Comparison of ENCODE assay signal across 9 mouse cellular contexts in the genomic region with DNA sequence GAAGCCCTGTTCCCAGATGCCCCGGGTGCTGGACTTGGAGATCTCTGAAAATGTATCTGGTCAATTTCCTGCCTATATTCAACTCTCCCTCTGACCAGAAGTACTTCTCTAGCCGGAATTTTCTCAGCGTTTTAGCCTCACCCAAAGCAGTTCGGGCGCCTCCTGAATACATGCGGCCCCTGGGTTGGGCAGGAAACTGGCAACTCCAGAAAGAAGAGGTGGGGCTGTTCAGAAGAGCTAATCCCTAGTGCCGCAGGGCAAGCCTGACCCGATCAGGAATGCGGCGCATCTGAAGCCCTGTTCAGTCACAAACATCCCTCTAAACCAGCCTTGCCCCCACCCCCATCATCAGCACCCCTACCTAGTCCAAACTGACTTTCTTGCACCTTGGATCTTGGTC. TPM values are rescaled to one million over a fixed set of nuclear protein-coding genes. Genes with fewer than 3 reads are reported as not detected.
DNase-seq lines count a peak whose midpoint lies in the region; ATAC-seq and TF ChIP-seq lines count a peak whose summit lies in the region.
"Had no signal": no experiment of that assay in that cellular context is flagged by ENCODE, and none has a peak within 500 bp of the region (broad histone marks: within the 10 kb centered on the region; RNA-seq: fewer than 3 reads in every experiment).

No protein-coding gene starts in this region.

- ATAC-seq in kidney, postnatal 0 days (replicated peaks; ENCODE audit: low FRiP score, low read depth): peak; percentile 26; the same call in 1 of the 2 replicates
- ATAC-seq in embryonic facial prominence, embryonic 12.5 days (ENCODE audit: insufficient number of reproducible peaks, insufficient read depth, low FRiP score, low TSS enrichment): 0 out of 2 replicates have a peak, but pooled peaks have one; percentile 5
- peak; percentile 66 for ATAC-seq in intestine, embryonic 16.5 days
- ATAC-seq in midbrain, embryonic 16.5 days: peak; percentile 33
- ATAC-seq in activated CD4-positive, CD25-positive, alpha-beta regulatory T cell, adult 4 months: no peak

- TF ChIP-seq CTCF in kidney, postnatal 0 days (IDR thresholded peaks at IDR 0.05; ENCODE audit: low read depth): no peak

- peaks cover 28% of the 10 kb centered on the region for H3K4me1 ChIP-seq in kidney, postnatal 0 days (replicated peaks; ENCODE audit: insufficient read depth, low read length)
- H3K4me1 ChIP-seq in embryonic facial prominence, embryonic 12.5 days: peaks cover 36% of the 10 kb centered on the region
- peaks cover 22% of the 10 kb centered on the region for H3K4me1 ChIP-seq in intestine, embryonic 16.5 days (ENCODE audit: control insufficient read depth, insufficient read depth, low read length)
- H3K4me1 ChIP-seq in midbrain, embryonic 16.5 days (ENCODE audit: control insufficient read depth, insufficient read depth, low read length): peaks cover 28% of the 10 kb centered on the region

- H3K4me2 ChIP-seq in kidney, postnatal 0 days (ENCODE audit: low read length): peak overlapping the region; percentile 85
- peak overlapping the region; percentile 97 for H3K4me2 ChIP-seq in embryonic facial prominence, embryonic 12.5 days (replicated peaks)
- H3K4me2 ChIP-seq in intestine, embryonic 16.5 days (ENCODE audit: low read depth, low read length): peak overlapping the region; percentile 83
- H3K4me2 ChIP-seq in midbrain, embryonic 16.5 days (ENCODE audit: low read length): peak overlapping the region; percentile 89

- H3K9ac ChIP-seq in kidney, postnatal 0 days (ENCODE audit: low read depth, low read length): peak overlapping the region; percentile 51; the same call in 1 of the 2 replicates
- peak overlapping the region; percentile 53 for H3K9ac ChIP-seq in embryonic facial prominence, embryonic 12.5 days
- peak overlapping the region; percentile 97 for H3K9ac ChIP-seq in intestine, embryonic 16.5 days (ENCODE audit: low read depth, low read length)
- peak overlapping the region; percentile 33; the same call in 1 of the 2 replicates for H3K9ac ChIP-seq in midbrain, embryonic 16.5 days (ENCODE audit: low read depth, low read length)

- H3K4me3 ChIP-seq in kidney, postnatal 0 days (replicated peaks; ENCODE audit: low read depth, low read length): peak overlapping the region; percentile 88
- H3K4me3 ChIP-seq in embryonic facial prominence, embryonic 12.5 days: peak overlapping the region; percentile 82
- H3K4me3 ChIP-seq in intestine, embryonic 16.5 days (ENCODE audit: low read length): peak overlapping the region; percentile 81
- peak overlapping the region; percentile 76 for H3K4me3 ChIP-seq in midbrain, embryonic 16.5 days (ENCODE audit: low read depth, low read length)

- no peaks in the 10 kb centered on the region for H3K27me3 ChIP-seq in kidney, postnatal 0 days (ENCODE audit: insufficient read depth, low read length)
- no peaks in the 10 kb centered on the region for H3K27me3 ChIP-seq in embryonic facial prominence, embryonic 12.5 days
- no peaks in the 10 kb centered on the region for H3K27me3 ChIP-seq in intestine, embryonic 16.5 days (replicated peaks; ENCODE audit: control insufficient read depth, insufficient read depth, low read length)
- no peaks in the 10 kb centered on the region for H3K27me3 ChIP-seq in midbrain, embryonic 16.5 days (ENCODE audit: control insufficient read depth, insufficient read depth, low read depth, low read length)

- peak; percentile 57 for DNase-seq in kidney, postnatal 0 days (ENCODE audit: low spot score)
- no peak for DNase-seq in kidney, adult 8-10 months
- no peak for DNase-seq in spleen, adult 18-20 months
- no peak for DNase-seq in thymus, postnatal 36 days

- peak overlapping the region; percentile 97 for H3K27ac ChIP-seq in kidney, postnatal 0 days
- H3K27ac ChIP-seq in embryonic facial prominence, embryonic 12.5 days: peak overlapping the region; percentile 100
- H3K27ac ChIP-seq in intestine, embryonic 16.5 days (ENCODE audit: low read length): peak overlapping the region; percentile 85
- H3K27ac ChIP-seq in midbrain, embryonic 16.5 days (ENCODE audit: low read length): peak overlapping the region; percentile 96
- H3K27ac ChIP-seq: macrophage had no signal

- no peaks in the 10 kb centered on the region for H3K9me3 ChIP-seq in kidney, postnatal 0 days (replicated peaks; ENCODE audit: low read length)
- no peaks in the 10 kb centered on the region for H3K9me3 ChIP-seq in embryonic facial prominence, embryonic 12.5 days
- no peaks in the 10 kb centered on the region for H3K9me3 ChIP-seq in intestine, embryonic 16.5 days (ENCODE audit: control insufficient read depth, low read length)
- H3K9me3 ChIP-seq in midbrain, embryonic 16.5 days (replicated peaks; ENCODE audit: control insufficient read depth, low read length, poor library complexity, severe bottlenecking): no peaks in the 10 kb centered on the region

- WGBS in kidney, postnatal 0 days: 2% methylated on average over 10 of the region's 10 CpGs
- under 1% methylated on average over 10 of the region's 10 CpGs for WGBS in embryonic facial prominence, embryonic 12.5 days
- 4% methylated on average over 10 of the region's 10 CpGs for WGBS in intestine, embryonic 16.5 days
- WGBS in midbrain, embryonic 16.5 days: 1% methylated on average over 10 of the region's 10 CpGs

- no peaks in the 10 kb centered on the region for H3K36me3 ChIP-seq in kidney, postnatal 0 days (ENCODE audit: insufficient read depth, low read length)
- peaks cover 14% of the 10 kb centered on the region; the same call in 1 of the 2 replicates for H3K36me3 ChIP-seq in embryonic facial prominence, embryonic 12.5 days
- no peaks in the 10 kb centered on the region for H3K36me3 ChIP-seq in intestine, embryonic 16.5 days (ENCODE audit: control insufficient read depth, insufficient read depth, low read length)
- H3K36me3 ChIP-seq in midbrain, embryonic 16.5 days (ENCODE audit: control insufficient read depth, insufficient read depth, low read length): no peaks in the 10 kb centered on the region

RNA-seq across cellular contexts. Expression of a gene that starts 0.7 kb away (rescaled TPM):
- polyA plus RNA-seq in kidney, postnatal 0 days (2015; fragmentation: Nextera tagmentation; extraction: Ambion mirVana): 8.7 and 9.3 TPM in 2 replicates
- polyA plus RNA-seq in embryonic facial prominence, embryonic 12.5 days (2016; fragmentation: Nextera tagmentation; extraction: Ambion mirVana): 13.0 and 13.9 TPM in 2 replicates
- polyA plus RNA-seq in intestine, embryonic 16.5 days (2015; fragmentation: Nextera tagmentation; extraction: Ambion mirVana): 5.1 and 5.4 TPM in 2 replicates
- 4.3 and 4.8 TPM in 2 replicates for polyA plus RNA-seq in midbrain, embryonic 16.5 days (2015; fragmentation: Nextera tagmentation; extraction: Ambion mirVana)
- polyA plus RNA-seq in activated CD4-positive, CD25-positive, alpha-beta regulatory T cell, adult 4 months (2017; shearing (Covaris generic)): not detected
- polyA plus RNA-seq: macrophage had no signal

RNA-seq across cellular contexts. Expression of a gene that starts 10.3 kb away (rescaled TPM):
- 4.1 TPM in 2 replicates for polyA plus RNA-seq in kidney, postnatal 0 days (2015; fragmentation: Nextera tagmentation; extraction: Ambion mirVana)
- polyA plus RNA-seq in embryonic facial prominence, embryonic 12.5 days (2016; fragmentation: Nextera tagmentation; extraction: Ambion mirVana): 12.3 and 13.7 TPM in 2 replicates
- polyA plus RNA-seq in intestine, embryonic 16.5 days (2015; fragmentation: Nextera tagmentation; extraction: Ambion mirVana): 4.3 and 6.0 TPM in 2 replicates
- 27.7 and 28.1 TPM in 2 replicates for polyA plus RNA-seq in midbrain, embryonic 16.5 days (2015; fragmentation: Nextera tagmentation; extraction: Ambion mirVana)
- polyA plus RNA-seq in activated CD4-positive, CD25-positive, alpha-beta regulatory T cell, adult 4 months (2017; shearing (Covaris generic)): 1 to 10 TPM in 1 of 2 experiments, under 1 TPM in 1; 0.64 to 1.1 TPM
- polyA plus RNA-seq: macrophage had no signal

RNA-seq across cellular contexts. Expression of a gene that starts 17.0 kb away (rescaled TPM):
- polyA plus RNA-seq in kidney, postnatal 0 days (2015; fragmentation: Nextera tagmentation; extraction: Ambion mirVana): 24.5 and 26.0 TPM in 2 replicates
- 41.9 and 43.8 TPM in 2 replicates for polyA plus RNA-seq in embryonic facial prominence, embryonic 12.5 days (2016; fragmentation: Nextera tagmentation; extraction: Ambion mirVana)
- 28.3 and 28.4 TPM in 2 replicates for polyA plus RNA-seq in intestine, embryonic 16.5 days (2015; fragmentation: Nextera tagmentation; extraction: Ambion mirVana)
- 20.1 and 23.0 TPM in 2 replicates for polyA plus RNA-seq in midbrain, embryonic 16.5 days (2015; fragmentation: Nextera tagmentation; extraction: Ambion mirVana)
- polyA plus RNA-seq in activated CD4-positive, CD25-positive, alpha-beta regulatory T cell, adult 4 months (2017; shearing (Covaris generic)): 10 to 100 TPM; 47.4 to 47.7 TPM

RNA-seq across cellular contexts. Expression of a gene that starts 29.1 kb away (rescaled TPM):
- polyA plus RNA-seq in kidney, postnatal 0 days (2015; fragmentation: Nextera tagmentation; extraction: Ambion mirVana): 25.9 and 29.2 TPM in 2 replicates
- 31.2 and 33.9 TPM in 2 replicates for polyA plus RNA-seq in embryonic facial prominence, embryonic 12.5 days (2016; fragmentation: Nextera tagmentation; extraction: Ambion mirVana)
- 18.3 and 23.4 TPM in 2 replicates for polyA plus RNA-seq in intestine, embryonic 16.5 days (2015; fragmentation: Nextera tagmentation; extraction: Ambion mirVana)
- 19.5 and 21.3 TPM in 2 replicates for polyA plus RNA-seq in midbrain, embryonic 16.5 days (2015; fragmentation: Nextera tagmentation; extraction: Ambion mirVana)
- polyA plus RNA-seq in activated CD4-positive, CD25-positive, alpha-beta regulatory T cell, adult 4 months (2017; shearing (Covaris generic)): 10 to 100 TPM; 13.7 to 14.5 TPM

RNA-seq across cellular contexts. Expression of a gene that starts 31.1 kb away (rescaled TPM):
- polyA plus RNA-seq in kidney, postnatal 0 days (2015; fragmentation: Nextera tagmentation; extraction: Ambion mirVana): 140 and 156 TPM in 2 replicates
- polyA plus RNA-seq in embryonic facial prominence, embryonic 12.5 days (2016; fragmentation: Nextera tagmentation; extraction: Ambion mirVana): 24.7 and 24.9 TPM in 2 replicates
- polyA plus RNA-seq in intestine, embryonic 16.5 days (2015; fragmentation: Nextera tagmentation; extraction: Ambion mirVana): 62.5 and 62.6 TPM in 2 replicates
- polyA plus RNA-seq in midbrain, embryonic 16.5 days (2015; fragmentation: Nextera tagmentation; extraction: Ambion mirVana): 28.3 and 29.0 TPM in 2 replicates
- not detected for polyA plus RNA-seq in activated CD4-positive, CD25-positive, alpha-beta regulatory T cell, adult 4 months (2017; shearing (Covaris generic))

Comparison
In these comparisons a context has a peak if more than half of its experiments do, and no peak if none do; other contexts are left out.
1. H3K9ac ChIP-seq: peak in every context shown above with its lines; median percentile 97 in intestine, embryonic 16.5 days; 53 in embryonic facial prominence, embryonic 12.5 days; 51 in kidney, postnatal 0 days; 33 in midbrain, embryonic 16.5 days.